Mouse (Mus musculus): ENCODE measurements around the gene Gcn1l1. TPM values are rescaled to one million over a fixed set of nuclear protein-coding genes. Genes with fewer than 3 reads are reported as not detected.

Gene Gcn1l1
- polyA plus RNA-seq, 1 experiment from 2014 or later: 25.5 TPM

- WGBS: 59% methylated on average over 18 of the region's 18 CpGs
- Histone ChIP-seq H3K4me1 (ENCODE audit: control insufficient read depth, insufficient read depth, low read length) (peaks cover 28% of the 10 kb centered on the region), H3K27me3 (replicated peaks; ENCODE audit: control insufficient read depth, insufficient read depth, low read length) (no peaks in the 10 kb centered on the region), H3K9me3 (ENCODE audit: control insufficient read depth, low read length) (no peaks in the 10 kb centered on the region), H3K36me3 (ENCODE audit: control insufficient read depth, insufficient read depth, low read length) (peaks cover 28% of the 10 kb centered on the region), H3K4me3 (ENCODE audit: low read length) (no peak overlapping the region), H3K27ac (ENCODE audit: low read length) (no peak overlapping the region), H3K4me2 (ENCODE audit: low read depth, low read length) (0 out of 2 replicates have a peak overlapping the region, but pooled peaks have one; percentile 3), H3K9ac (ENCODE audit: low read depth, low read length) (peak overlapping the region; percentile 72; the same call in 1 of the 2 replicates)
- ATAC-seq: no peak
These were observed 20.3 kb upstream of the Gcn1l1 start for GRCm38 (mm10) chr5:115544655-115545185.

DNA sequence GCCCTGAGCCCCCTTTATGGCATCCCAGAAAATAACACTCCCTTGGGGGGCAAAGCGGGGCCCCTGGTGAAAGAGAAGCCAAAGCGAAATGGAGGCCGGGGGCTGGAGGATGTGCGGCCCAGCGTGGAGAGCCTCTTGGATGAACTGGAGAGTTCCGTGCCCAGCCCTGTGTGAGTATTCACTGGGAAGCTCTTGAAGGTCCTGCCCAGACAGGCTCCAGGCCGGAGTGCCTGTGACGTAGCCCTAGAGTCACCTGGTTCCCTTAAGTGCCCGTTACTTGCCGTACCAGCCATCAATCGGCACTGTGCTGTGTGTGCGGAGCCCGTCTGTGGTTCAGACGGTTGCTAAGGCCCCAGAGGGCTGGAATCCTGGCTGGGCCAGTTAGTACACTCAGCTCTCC lies 19.4 kb upstream of the Gcn1l1 start:
- H3K4me1 ChIP-seq (ENCODE audit: control insufficient read depth, insufficient read depth, low read length): peaks cover 28% of the 10 kb centered on the region
- no peak overlapping the region for H3K27ac ChIP-seq (ENCODE audit: low read length)
- H3K9me3 ChIP-seq (ENCODE audit: control insufficient read depth, low read length): no peaks in the 10 kb centered on the region
- H3K36me3 ChIP-seq (ENCODE audit: control insufficient read depth, insufficient read depth, low read length): peaks cover 34% of the 10 kb centered on the region
- H3K4me3 ChIP-seq (ENCODE audit: low read length): no peak overlapping the region
- no peaks in the 10 kb centered on the region for H3K27me3 ChIP-seq (replicated peaks; ENCODE audit: control insufficient read depth, insufficient read depth, low read length)
- H3K4me2 ChIP-seq (ENCODE audit: low read depth, low read length): no peak overlapping the region
- no peak overlapping the region for H3K9ac ChIP-seq (ENCODE audit: low read depth, low read length)
- ATAC-seq: no peak
- WGBS: 89% methylated on average over 14 of the region's 14 CpGs

- Histone ChIP-seq H3K9me3 (ENCODE audit: control insufficient read depth, low read length) (no peaks in the 10 kb centered on the region), H3K4me3 (ENCODE audit: low read length) (no peak overlapping the region), H3K4me2 (ENCODE audit: low read depth, low read length) (no peak overlapping the region), H3K9ac (ENCODE audit: low read depth, low read length) (no peak overlapping the region), H3K27ac (ENCODE audit: low read length) (no peak overlapping the region), H3K36me3 (ENCODE audit: control insufficient read depth, insufficient read depth, low read length) (peaks cover 34% of the 10 kb centered on the region), H3K4me1 (ENCODE audit: control insufficient read depth, insufficient read depth, low read length) (peaks cover 28% of the 10 kb centered on the region), H3K27me3 (replicated peaks; ENCODE audit: control insufficient read depth, insufficient read depth, low read length) (no peaks in the 10 kb centered on the region)
- WGBS: 88% methylated on average over 11 of the region's 11 CpGs
- no peak for ATAC-seq
These were observed 18.5 kb upstream of the Gcn1l1 start for GRCm38 (mm10) chr5:115546536-115546935.

DNA sequence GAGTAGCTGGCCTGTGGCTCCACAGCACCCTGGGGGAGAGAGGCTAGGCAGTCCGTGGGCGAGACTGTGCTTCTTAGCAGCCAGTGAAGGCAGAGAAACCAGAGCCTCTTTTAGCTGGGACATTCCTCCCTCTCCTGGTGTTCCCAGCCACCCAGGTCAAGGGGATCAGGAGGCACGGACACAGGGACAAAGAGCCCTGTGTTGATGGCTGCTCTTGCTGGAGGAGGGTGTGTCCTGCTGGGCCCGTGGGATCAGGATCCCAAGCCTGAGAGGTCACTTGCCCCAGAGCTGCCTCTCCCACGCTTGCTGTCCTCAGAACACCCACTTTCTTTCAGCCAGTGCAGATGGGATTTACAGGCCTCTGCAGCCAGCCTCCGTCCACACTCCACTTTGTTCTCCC lies 18.0 kb upstream of the Gcn1l1 start:
- ATAC-seq: no peak
- Histone ChIP-seq H3K9me3 (ENCODE audit: control insufficient read depth, low read length) (no peaks in the 10 kb centered on the region), H3K36me3 (ENCODE audit: control insufficient read depth, insufficient read depth, low read length) (peaks cover 39% of the 10 kb centered on the region), H3K4me1 (ENCODE audit: control insufficient read depth, insufficient read depth, low read length) (peaks cover 26% of the 10 kb centered on the region), H3K4me2 (ENCODE audit: low read depth, low read length) (no peak overlapping the region), H3K27me3 (replicated peaks; ENCODE audit: control insufficient read depth, insufficient read depth, low read length) (no peaks in the 10 kb centered on the region), H3K27ac (ENCODE audit: low read length) (no peak overlapping the region), H3K4me3 (ENCODE audit: low read length) (no peak overlapping the region), H3K9ac (ENCODE audit: low read depth, low read length) (no peak overlapping the region)
- WGBS: 53% methylated on average over 6 of the region's 6 CpGs

- H3K27ac ChIP-seq (ENCODE audit: low read length): no peak overlapping the region; the same call in 1 of the 2 replicates
These were observed 17.6 kb upstream of the Gcn1l1 start for GRCm38 (mm10) chr5:115547421-115547820.

DNA sequence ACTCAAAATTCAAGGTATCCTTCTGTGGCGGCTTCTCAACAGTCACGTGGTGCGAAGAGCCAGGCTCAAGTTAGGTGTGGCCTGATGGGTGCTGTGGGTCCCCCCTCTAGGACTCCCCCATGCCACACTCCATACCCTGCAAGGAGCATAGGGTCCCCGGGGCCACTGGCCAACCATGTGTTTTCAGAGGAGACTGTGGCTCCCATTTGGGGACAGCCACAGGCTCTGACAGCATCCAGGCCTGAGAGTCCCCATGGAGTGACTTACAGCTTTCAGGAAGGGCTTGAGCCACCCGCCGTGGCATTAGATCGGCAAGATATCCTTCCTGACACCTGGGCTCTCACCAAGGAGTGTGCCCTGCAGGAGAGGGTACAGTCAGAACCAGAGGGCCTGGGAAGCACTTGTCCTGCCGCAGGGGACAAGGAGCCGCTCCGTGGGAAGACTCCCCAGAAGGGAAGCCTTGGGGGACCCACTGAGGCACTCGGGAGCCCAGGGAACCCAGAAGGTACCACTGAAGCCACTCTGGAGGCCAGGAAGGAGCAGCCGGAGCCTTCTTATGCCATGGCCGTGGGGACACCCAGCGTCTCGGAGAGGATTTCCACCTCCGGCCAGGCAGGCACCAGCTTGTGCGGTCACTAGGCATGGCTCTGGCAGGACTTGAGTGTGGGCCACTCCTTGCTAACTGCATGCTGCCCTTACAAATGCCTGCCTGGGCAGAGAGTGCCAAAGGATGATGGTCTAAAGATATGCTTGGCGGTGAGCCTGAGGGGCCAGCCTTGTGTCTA lies 16.4 kb upstream of the Gcn1l1 start:
- no peak overlapping the region for H3K27ac ChIP-seq (ENCODE audit: low read length)
- no peak overlapping the region for H3K4me2 ChIP-seq (ENCODE audit: low read depth, low read length)
- H3K27me3 ChIP-seq (replicated peaks; ENCODE audit: control insufficient read depth, insufficient read depth, low read length): no peaks in the 10 kb centered on the region
- H3K9ac ChIP-seq (ENCODE audit: low read depth, low read length): no peak overlapping the region
- H3K4me3 ChIP-seq (ENCODE audit: low read length): no peak overlapping the region
- peaks cover 11% of the 10 kb centered on the region for H3K4me1 ChIP-seq (ENCODE audit: control insufficient read depth, insufficient read depth, low read length)
- H3K9me3 ChIP-seq (ENCODE audit: control insufficient read depth, low read length): no peaks in the 10 kb centered on the region
- 93% methylated on average over 18 of the region's 18 CpGs for WGBS
- H3K36me3 ChIP-seq (ENCODE audit: control insufficient read depth, insufficient read depth, low read length): peaks cover 53% of the 10 kb centered on the region
- ATAC-seq: no peak

More at GRCm38 (mm10) chr5:115547421-115547820, 17.6 kb upstream of the Gcn1l1 start:
- no peak overlapping the region for H3K9ac ChIP-seq (ENCODE audit: low read depth, low read length)
- 83% methylated on average over 7 of the region's 7 CpGs for WGBS
- no peak overlapping the region for H3K4me3 ChIP-seq (ENCODE audit: low read length)
- H3K27me3 ChIP-seq (replicated peaks; ENCODE audit: control insufficient read depth, insufficient read depth, low read length): no peaks in the 10 kb centered on the region
- peaks cover 24% of the 10 kb centered on the region for H3K4me1 ChIP-seq (ENCODE audit: control insufficient read depth, insufficient read depth, low read length)
- H3K4me2 ChIP-seq (ENCODE audit: low read depth, low read length): no peak overlapping the region
- H3K9me3 ChIP-seq (ENCODE audit: control insufficient read depth, low read length): no peaks in the 10 kb centered on the region
- no peak for ATAC-seq
- H3K36me3 ChIP-seq (ENCODE audit: control insufficient read depth, insufficient read depth, low read length): peaks cover 43% of the 10 kb centered on the region

GRCm38 (mm10) chr5:115550482-115551005 lies 14.5 kb upstream of the Gcn1l1 start:
- H3K4me1 ChIP-seq (ENCODE audit: control insufficient read depth, insufficient read depth, low read length): no peaks in the 10 kb centered on the region; the same call in 1 of the 2 replicates
- no peaks in the 10 kb centered on the region for H3K27me3 ChIP-seq (replicated peaks; ENCODE audit: control insufficient read depth, insufficient read depth, low read length)
- no peak overlapping the region for H3K27ac ChIP-seq (ENCODE audit: low read length)
- no peak overlapping the region for H3K4me2 ChIP-seq (ENCODE audit: low read depth, low read length)
- no peak overlapping the region for H3K9ac ChIP-seq (ENCODE audit: low read depth, low read length)
- peaks cover 53% of the 10 kb centered on the region for H3K36me3 ChIP-seq (ENCODE audit: control insufficient read depth, insufficient read depth, low read length)
- no peak overlapping the region for H3K4me3 ChIP-seq (ENCODE audit: low read length)
- no peak for ATAC-seq
- WGBS: 74% methylated on average over 11 of the region's 11 CpGs
- H3K9me3 ChIP-seq (ENCODE audit: control insufficient read depth, low read length): no peaks in the 10 kb centered on the region

DNA sequence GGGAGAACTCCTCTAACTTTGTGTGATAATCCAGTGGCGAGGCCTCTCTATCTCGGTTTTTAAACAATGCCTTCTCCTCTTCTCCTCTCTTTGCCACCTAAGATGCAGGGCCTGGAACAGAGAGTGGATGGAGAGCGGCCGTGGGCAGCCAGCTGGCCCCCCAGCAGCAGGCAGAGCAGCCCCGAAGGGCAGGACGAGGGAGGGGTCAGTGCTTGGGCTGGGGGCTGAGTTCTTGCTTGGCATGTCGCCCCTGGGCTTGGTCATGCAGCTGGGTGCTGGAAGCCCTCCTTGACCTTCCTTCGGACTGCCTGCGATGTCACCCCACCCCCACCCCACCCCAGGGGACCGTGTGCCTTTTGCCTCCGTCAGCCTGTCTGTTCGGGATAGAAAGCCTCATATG lies 13.7 kb upstream of the Gcn1l1 start:
- 77% methylated on average over 12 of the region's 12 CpGs for WGBS
- H3K36me3 ChIP-seq (ENCODE audit: control insufficient read depth, insufficient read depth, low read length): peaks cover 45% of the 10 kb centered on the region
- no peak overlapping the region for H3K9ac ChIP-seq (ENCODE audit: low read depth, low read length)

DNA sequence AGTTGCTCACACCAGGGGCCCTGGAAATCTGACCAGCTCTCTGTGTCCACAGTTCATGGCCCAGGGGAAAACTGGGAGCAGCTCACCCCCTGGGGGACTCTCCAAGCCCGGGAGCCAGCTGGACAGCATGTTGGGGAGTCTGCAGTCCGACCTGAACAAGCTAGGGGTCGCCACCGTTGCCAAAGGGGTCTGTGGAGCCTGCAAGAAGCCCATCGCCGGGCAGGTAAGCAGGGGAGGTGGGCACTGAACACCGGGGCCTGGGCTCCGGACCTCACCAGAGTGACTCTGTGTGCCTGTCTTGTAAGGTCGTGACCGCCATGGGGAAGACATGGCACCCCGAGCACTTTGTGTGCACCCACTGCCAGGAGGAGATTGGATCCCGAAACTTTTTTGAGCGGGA lies 13.3 kb upstream of the Gcn1l1 start:
- Histone ChIP-seq H3K4me3 (ENCODE audit: low read length) (no peak overlapping the region), H3K36me3 (ENCODE audit: control insufficient read depth, insufficient read depth, low read length) (peaks cover 41% of the 10 kb centered on the region), H3K9me3 (ENCODE audit: control insufficient read depth, low read length) (no peaks in the 10 kb centered on the region), H3K27ac (ENCODE audit: low read length) (no peak overlapping the region), H3K9ac (ENCODE audit: low read depth, low read length) (no peak overlapping the region), H3K4me2 (ENCODE audit: low read depth, low read length) (no peak overlapping the region), H3K27me3 (replicated peaks; ENCODE audit: control insufficient read depth, insufficient read depth, low read length) (no peaks in the 10 kb centered on the region), H3K4me1 (ENCODE audit: control insufficient read depth, insufficient read depth, low read length) (peaks cover 3% of the 10 kb centered on the region; the same call in 1 of the 2 replicates)
- no peak for ATAC-seq
- 83% methylated on average over 13 of the region's 13 CpGs for WGBS

More for the DNA sequence above, 13.7 kb upstream of the Gcn1l1 start:
- Histone ChIP-seq H3K4me3 (ENCODE audit: low read length) (no peak overlapping the region), H3K9me3 (ENCODE audit: control insufficient read depth, low read length) (no peaks in the 10 kb centered on the region), H3K27ac (ENCODE audit: low read length) (no peak overlapping the region), H3K27me3 (replicated peaks; ENCODE audit: control insufficient read depth, insufficient read depth, low read length) (no peaks in the 10 kb centered on the region), H3K4me1 (ENCODE audit: control insufficient read depth, insufficient read depth, low read length) (peaks cover 3% of the 10 kb centered on the region; the same call in 1 of the 2 replicates), H3K4me2 (ENCODE audit: low read depth, low read length) (no peak overlapping the region)
- no peak for ATAC-seq
